Mouse (Mus musculus): ENCODE data around the gene Plbd2.

GRCm38 (mm10) chr5:120495064-120495702 lies 8.2 kb downstream of the Plbd2 start:
- TF ChIP-seq MAX (IDR thresholded peaks at IDR 0.05) (no peak), FOSL1 (IDR thresholded peaks at IDR 0.05; ENCODE audit: insufficient read depth, low read length, poor library complexity, severe bottlenecking) (no peak), CTCF (IDR thresholded peaks at IDR 0.05; ENCODE audit: control insufficient read depth, insufficient read depth, insufficient read length) (no peak)

All from C2C12 (cell line).